Mouse (Mus musculus) lung, postnatal 36 days (tissue): ENCODE measurements around the gene Vmn1r33.
"Not testable (repeated sequence)": the region's sequence is repeated elsewhere in the genome, so short reads cannot be mapped to it uniquely, and the experiment has no call there.

Experiments
- DNase-seq: peaks from one replicate; pipeline ENCODE4 v3.0.0; 2022; ENCODE audit warnings: mixed read lengths

Vmn1r33 gene

GRCm38 (mm10) chr6:66618182-66618581 lies at the start of gene Vmn1r33:
Gene Vmn1r33 (minus strand): TSS chr6:66618282.
- DNase-seq = not testable (repeated sequence)

GRCm38 (mm10) chr6:66643779-66644178 lies 25.7 kb upstream of the Vmn1r33 start, which contains the start of gene Vmn1r34:
Gene Vmn1r34 (minus strand): TSS chr6:66643879.
- DNase-seq = no peak

GRCm38 (mm10) chr6:66595804-66596203 lies 22.3 kb downstream of the Vmn1r33 start:
- DNase-seq = no peak
